Mouse (Mus musculus): Measurements from ENCODE around the gene Snupn. TPM values are rescaled to one million over a fixed set of nuclear protein-coding genes. Genes with fewer than 3 reads are reported as not detected.

The Snupn gene
- polyA plus RNA-seq, 2 experiments, result 4.6 to 8.7 TPM

DNA sequence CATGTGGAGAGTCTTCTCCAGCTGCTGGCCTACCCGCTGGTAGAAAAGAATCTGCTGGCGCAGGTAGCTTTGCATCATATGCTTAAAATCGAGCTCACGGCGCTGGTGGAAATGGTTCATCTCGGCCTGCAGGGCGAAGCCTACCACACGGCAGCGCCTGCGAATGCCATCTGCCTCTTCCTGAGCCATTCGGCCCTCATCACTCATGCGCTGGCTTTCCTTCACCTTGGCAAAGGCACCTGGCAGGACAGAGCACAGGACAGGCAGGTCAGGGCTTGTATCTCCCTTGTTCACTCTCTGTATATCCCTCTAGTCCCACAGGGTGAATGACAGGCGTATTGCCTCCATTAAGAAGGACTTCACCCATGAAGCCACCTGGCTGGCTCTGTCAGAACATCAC, 32.2 kb upstream of the Snupn start:
- TF ChIP-seq CTCF (IDR thresholded peaks at IDR 0.05; ENCODE audit: low read depth) (no peak), EP300 (IDR thresholded peaks at IDR 0.05; ENCODE audit: low read depth) (no peak)
- ATAC-seq (ENCODE audit: insufficient read depth), result no peak

DNA sequence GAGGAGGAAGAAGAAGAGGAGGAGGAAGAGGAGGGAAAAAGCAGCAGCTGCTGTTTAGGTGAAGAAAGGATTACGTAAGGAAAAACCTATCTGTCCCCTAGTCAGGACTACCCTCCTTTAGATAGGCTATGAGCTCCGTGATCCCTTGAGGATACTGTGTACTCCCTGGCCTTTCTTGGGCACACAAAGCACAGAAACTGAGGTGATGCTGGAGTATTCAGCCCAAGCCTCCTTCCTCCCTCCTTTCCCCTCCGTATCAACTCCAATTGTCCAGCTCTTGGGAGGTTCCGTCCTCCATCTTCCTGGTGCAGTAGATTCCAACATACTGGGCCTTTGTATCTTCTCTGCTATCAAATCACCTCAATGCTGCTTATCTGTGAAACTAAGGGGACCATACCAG, 27.9 kb upstream of the Snupn start:
- no peaks in the 10 kb centered on the region for H3K36me3 ChIP-seq (replicated peaks; ENCODE audit: control insufficient read depth, insufficient read depth, low read depth)
- 64% methylated on average over 4 of the region's 4 CpGs for WGBS (ENCODE audit: insufficient replicate concordance)
- no peaks in the 10 kb centered on the region for H3K27me3 ChIP-seq (ENCODE audit: control insufficient read depth, insufficient read depth, low read length)
- H3K27ac ChIP-seq, result no peak overlapping the region
- no peak for TF ChIP-seq EP300 (IDR thresholded peaks at IDR 0.05; ENCODE audit: low read depth)
- TF ChIP-seq CTCF (IDR thresholded peaks at IDR 0.05; ENCODE audit: low read depth), result no peak
- H3K4me1 ChIP-seq (replicated peaks; ENCODE audit: control insufficient read depth in 2 of 2, insufficient read depth in 2 of 2, low read length in 1 of 2), result peaks cover 0 to 4% of the 10 kb centered on the region in 2 experiments; a peak in 1 of 4 replicates
- no peaks in the 10 kb centered on the region for H3K9me3 ChIP-seq (ENCODE audit: control insufficient read depth, low read length)
- H3K4me2 ChIP-seq (ENCODE audit: low read depth), result no peak overlapping the region
- H3K9ac ChIP-seq (replicated peaks), result no peak overlapping the region
- H3K4me3 ChIP-seq (ENCODE audit: insufficient read depth in 1 of 2, low read depth in 2 of 2, low read length in 2 of 2), result no peak overlapping the region
- DNase-seq (ENCODE audit: low read depth in 3 of 3, low spot score in 3 of 3) (no peak), ATAC-seq (ENCODE audit: insufficient read depth) (no peak)

More for the DNA sequence above, 32.2 kb upstream of the Snupn start:
- H3K27ac ChIP-seq, result no peak overlapping the region
- no peak for DNase-seq (ENCODE audit: low read depth in 3 of 3, low spot score in 3 of 3)
- WGBS (ENCODE audit: insufficient replicate concordance), result 86% methylated on average over 13 of the region's 13 CpGs
- H3K36me3 ChIP-seq (replicated peaks; ENCODE audit: control insufficient read depth, insufficient read depth, low read depth), result no peaks in the 10 kb centered on the region
- no peaks in the 10 kb centered on the region for H3K4me1 ChIP-seq (replicated peaks; ENCODE audit: control insufficient read depth in 2 of 2, insufficient read depth in 2 of 2, low read length in 1 of 2)
- H3K27me3 ChIP-seq (ENCODE audit: control insufficient read depth, insufficient read depth, low read length), result no peaks in the 10 kb centered on the region
- no peak overlapping the region for H3K9ac ChIP-seq (replicated peaks)
- H3K4me2 ChIP-seq (ENCODE audit: low read depth), result no peak overlapping the region
- H3K4me3 ChIP-seq (ENCODE audit: insufficient read depth in 1 of 2, low read depth in 2 of 2, low read length in 2 of 2), result no peak overlapping the region
- H3K9me3 ChIP-seq (ENCODE audit: control insufficient read depth, low read length), result no peaks in the 10 kb centered on the region

DNA sequence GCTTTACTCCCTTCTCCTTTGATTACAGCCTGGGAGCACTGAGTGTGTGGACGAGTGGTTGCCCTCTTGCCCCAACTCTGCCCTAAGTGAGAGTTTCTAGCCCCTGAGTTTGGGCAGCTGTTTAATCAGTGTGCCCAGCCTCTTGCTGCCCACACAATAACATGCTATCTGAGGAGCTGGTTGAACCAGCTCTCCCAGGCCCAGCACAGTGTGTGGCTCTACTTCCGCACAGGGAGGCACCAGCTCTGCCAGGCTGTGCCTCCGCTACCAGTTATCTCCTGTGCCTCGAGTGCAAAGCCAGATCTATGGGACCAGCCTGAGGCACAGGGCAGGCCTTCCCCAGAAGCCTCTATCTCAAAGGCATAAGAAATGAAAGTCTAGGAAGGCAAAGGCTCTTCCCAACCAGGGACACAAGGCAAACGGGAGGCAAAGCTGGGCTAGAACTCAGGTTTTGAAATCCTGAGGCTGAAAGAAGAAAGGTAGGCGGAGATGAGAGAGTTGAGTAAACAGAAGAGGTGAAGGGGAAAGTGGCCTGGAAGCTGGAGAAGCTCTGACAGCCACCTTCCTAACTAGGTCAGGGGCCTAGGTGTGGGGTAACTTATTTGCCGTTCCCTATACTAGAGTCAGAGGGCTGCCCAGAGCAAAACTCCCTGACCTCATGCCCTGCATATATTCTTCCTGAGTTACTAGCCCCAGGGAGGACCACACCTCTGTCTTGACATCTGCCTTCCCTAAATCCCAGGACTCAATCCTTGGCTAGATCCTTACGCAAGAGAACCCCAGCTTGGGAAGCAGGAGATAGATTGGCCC, 26.6 kb upstream of the Snupn start:
- Histone ChIP-seq H3K9ac (replicated peaks) (no peak overlapping the region), H3K4me1 (replicated peaks; ENCODE audit: control insufficient read depth in 2 of 2, insufficient read depth in 2 of 2, low read length in 1 of 2) (peaks cover 0 to 4% of the 10 kb centered on the region in 2 experiments; a peak in 1 of 4 replicates), H3K27me3 (ENCODE audit: control insufficient read depth, insufficient read depth, low read length) (no peaks in the 10 kb centered on the region; the same call in 1 of the 2 replicates), H3K4me3 (ENCODE audit: insufficient read depth in 1 of 2, low read depth in 2 of 2, low read length in 2 of 2) (0 out of 4 replicates have a peak overlapping the region, but pooled peaks of 1 of the 2 experiments have one; percentile 6), H3K9me3 (ENCODE audit: control insufficient read depth, low read length) (no peaks in the 10 kb centered on the region), H3K27ac (no peak overlapping the region), H3K4me2 (ENCODE audit: low read depth) (peak overlapping the region; percentile 33), H3K36me3 (replicated peaks; ENCODE audit: control insufficient read depth, insufficient read depth, low read depth) (no peaks in the 10 kb centered on the region)
- DNase-seq (ENCODE audit: low read depth in 3 of 3, low spot score in 3 of 3) (no peak), ATAC-seq (ENCODE audit: insufficient read depth) (no peak)
- WGBS (ENCODE audit: insufficient replicate concordance), result 59% methylated on average over 8 of the region's 8 CpGs
- TF ChIP-seq EP300 (IDR thresholded peaks at IDR 0.05; ENCODE audit: low read depth), result no peak

DNA sequence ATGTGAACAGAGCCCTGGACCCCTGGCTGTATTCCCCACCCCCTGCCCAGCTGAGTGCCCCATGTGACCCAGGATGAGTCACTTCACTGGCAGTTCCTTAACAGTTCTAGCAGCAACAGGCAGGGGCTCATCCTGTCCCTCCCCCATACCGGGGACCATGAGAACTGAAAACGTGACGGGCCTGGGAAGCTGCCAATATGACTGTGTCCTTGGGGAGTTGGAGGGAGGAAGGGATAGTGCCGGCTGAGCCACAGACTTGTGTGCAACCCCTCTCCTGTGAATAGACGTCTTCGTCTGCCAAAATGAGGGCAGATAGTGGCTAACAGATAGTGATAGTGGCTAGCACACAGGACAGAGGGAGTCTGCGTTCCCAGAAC, 26.0 kb upstream of the Snupn start:
- WGBS (ENCODE audit: insufficient replicate concordance), result 15% methylated on average over 7 of the region's 7 CpGs
- H3K9ac ChIP-seq (replicated peaks), result no peak overlapping the region

DNA sequence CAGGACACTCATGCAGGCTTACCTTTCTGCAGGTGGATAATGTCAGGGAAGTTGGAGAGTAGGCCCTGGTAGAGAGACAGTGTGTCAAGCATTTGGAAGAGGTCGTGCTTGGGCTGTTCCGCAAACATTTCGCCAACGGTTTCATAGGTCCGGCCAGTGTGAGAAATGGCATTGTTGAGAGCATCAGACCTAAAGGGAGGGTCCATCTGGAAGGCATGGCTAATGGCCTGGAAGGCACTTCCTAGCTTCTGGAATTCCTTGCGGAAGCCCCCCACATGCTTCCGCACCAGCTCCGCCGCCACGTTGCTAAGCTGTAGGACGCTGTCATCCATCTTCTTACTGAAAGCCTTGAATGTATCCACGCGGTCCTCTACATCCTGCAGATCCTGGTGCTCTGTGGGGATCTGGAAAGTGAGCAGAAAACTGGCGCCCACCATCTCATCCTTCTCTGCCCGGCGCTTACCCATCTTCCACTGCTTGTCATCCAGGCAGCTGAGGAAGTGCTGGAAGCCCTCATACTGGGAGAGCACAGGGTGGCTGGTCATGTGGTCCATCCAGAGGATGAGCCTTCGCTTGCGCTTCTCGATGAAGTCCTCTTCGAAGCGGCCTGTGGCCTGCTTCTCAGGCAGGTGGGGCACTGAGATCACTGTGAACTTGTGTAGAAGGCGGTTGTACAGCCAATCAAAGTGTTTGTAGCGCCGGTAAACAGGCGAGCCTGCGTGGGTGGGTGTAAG, 25.2 kb upstream of the Snupn start:
- Histone ChIP-seq H3K9me3 (ENCODE audit: control insufficient read depth, low read length) (no peaks in the 10 kb centered on the region), H3K36me3 (replicated peaks; ENCODE audit: control insufficient read depth, insufficient read depth, low read depth) (no peaks in the 10 kb centered on the region), H3K27me3 (ENCODE audit: control insufficient read depth, insufficient read depth, low read length) (no peaks in the 10 kb centered on the region; the same call in 1 of the 2 replicates), H3K9ac (replicated peaks) (no peak overlapping the region), H3K4me1 (replicated peaks; ENCODE audit: control insufficient read depth in 2 of 2, insufficient read depth in 2 of 2, low read length in 1 of 2) (peaks cover 0 to 4% of the 10 kb centered on the region in 2 experiments; a peak in 1 of 4 replicates), H3K27ac (no peak overlapping the region), H3K4me3 (ENCODE audit: insufficient read depth in 1 of 2, low read depth in 2 of 2, low read length in 2 of 2) (no peak overlapping the region; a peak in 1 of 4 replicates), H3K4me2 (ENCODE audit: low read depth) (0 out of 2 replicates have a peak overlapping the region, but pooled peaks have one; percentile 33)
- WGBS (ENCODE audit: insufficient replicate concordance), result 81% methylated on average over 26 of the region's 26 CpGs
- ATAC-seq (ENCODE audit: insufficient read depth) (no peak), DNase-seq (ENCODE audit: low read depth in 3 of 3, low spot score in 3 of 3) (no peak)
- no peak for TF ChIP-seq EP300 (IDR thresholded peaks at IDR 0.05; ENCODE audit: low read depth)
- no peak for TF ChIP-seq CTCF (IDR thresholded peaks at IDR 0.05; ENCODE audit: low read depth)

More for the DNA sequence above, 26.0 kb upstream of the Snupn start:
- TF ChIP-seq CTCF (IDR thresholded peaks at IDR 0.05; ENCODE audit: low read depth), result no peak
- no peak for TF ChIP-seq EP300 (IDR thresholded peaks at IDR 0.05; ENCODE audit: low read depth)
- Histone ChIP-seq H3K27ac (no peak overlapping the region), H3K36me3 (replicated peaks; ENCODE audit: control insufficient read depth, insufficient read depth, low read depth) (no peaks in the 10 kb centered on the region), H3K9me3 (ENCODE audit: control insufficient read depth, low read length) (no peaks in the 10 kb centered on the region), H3K27me3 (ENCODE audit: control insufficient read depth, insufficient read depth, low read length) (no peaks in the 10 kb centered on the region; the same call in 1 of the 2 replicates), H3K4me1 (replicated peaks; ENCODE audit: control insufficient read depth in 2 of 2, insufficient read depth in 2 of 2, low read length in 1 of 2) (peaks cover 0 to 4% of the 10 kb centered on the region in 2 experiments; a peak in 1 of 4 replicates), H3K4me2 (ENCODE audit: low read depth) (peak overlapping the region; percentile 33), H3K4me3 (ENCODE audit: insufficient read depth in 1 of 2, low read depth in 2 of 2, low read length in 2 of 2) (peak overlapping the region in 1 of 2 experiments; percentile 6; a peak in 1 of 4 replicates)
- ATAC-seq (ENCODE audit: insufficient read depth) (no peak), DNase-seq (ENCODE audit: low read depth in 3 of 3, low spot score in 3 of 3) (no peak)

All from liver, embryonic 14.5 days (tissue).